Mouse (Mus musculus) gastrocnemius, postnatal 36 days (tissue): ENCODE data around the gene Gng11. TPM values are rescaled to one million over a fixed set of nuclear protein-coding genes. Genes with fewer than 3 reads are reported as not detected.

Source experiments
- total RNA-seq, 2 experiments: library from RNA; stranded (reverse); gene quantifications; 2 replicates each; pipeline ENCODE4 v1.2.3; 2021

Gene Gng11
- total RNA-seq, 2 experiments from 2014 or later: 17.8 to 22.3 TPM

Other genes with a start within 250 kb of the Gng11 start
- under 1 TPM; 0.52 to 0.64 TPM for gene Calcr, start 239.2 kb upstream of the Gng11 start, total RNA-seq
- under 1 TPM; 0.32 to 0.46 TPM for gene Tfpi2, start 15.0 kb upstream of the Gng11 start, total RNA-seq
- gene Gngt1, start 10.1 kb upstream of the Gng11 start, total RNA-seq: not detected
- 10 to 100 TPM; 18.1 to 22.0 TPM for gene Bet1, start 83.1 kb downstream of the Gng11 start, total RNA-seq